ENCODE assay signal across 30 mouse cellular contexts in genomic region chr5:33548800-33549199, GRCm38 (mm10).
DNase-seq lines count a peak whose midpoint lies in the region; ATAC-seq and TF ChIP-seq lines count a peak whose summit lies in the region.
"Had no signal": no experiment of that assay in that cellular context is flagged by ENCODE, and none has a peak within 500 bp of the region (broad histone marks: within the 10 kb centered on the region; RNA-seq: fewer than 3 reads in every experiment).

No protein-coding gene starts in this region.

- peak; percentile 50 for TF ChIP-seq CTCF in kidney, postnatal 0 days (IDR thresholded peaks at IDR 0.05; ENCODE audit: low read depth)
- peak; percentile 17; the same call in 1 of the 2 replicates for TF ChIP-seq CTCF in lung, adult 2 months (IDR thresholded peaks at IDR 0.05; ENCODE audit: insufficient read depth, low read length)
- TF ChIP-seq CTCF in E14TG2a.4 (conservative IDR thresholded peaks at IDR 0.05; ENCODE audit: low read length) = peak; percentile 28

- H3K27ac ChIP-seq in kidney, postnatal 0 days = no peak overlapping the region
- no peak overlapping the region for H3K27ac ChIP-seq in hindbrain, embryonic 13.5 days
- no peak overlapping the region for H3K27ac ChIP-seq in midbrain, embryonic 10.5 days (replicated peaks)
- H3K27ac ChIP-seq: embryonic facial prominence, embryonic 12.5 days; forebrain, embryonic 10.5 days; forebrain, embryonic 15.5 days; hindbrain, embryonic 12.5 days; left cerebral cortex, adult 2 months; limb, embryonic 13.5 days had no signal

- no peaks in the 10 kb centered on the region for H3K4me1 ChIP-seq in kidney, postnatal 0 days (replicated peaks; ENCODE audit: insufficient read depth, low read length)
- H3K4me1 ChIP-seq in lung, adult 2 months (ENCODE audit: control insufficient read depth, insufficient read depth, low read length) = no peaks in the 10 kb centered on the region
- H3K4me1 ChIP-seq in E14TG2a.4 (replicated peaks; ENCODE audit: low read depth, low read length) = peaks cover 2% of the 10 kb centered on the region; the same call in 1 of the 2 replicates
- H3K4me1 ChIP-seq in hindbrain, embryonic 13.5 days (replicated peaks) = peaks cover 8% of the 10 kb centered on the region; the same call in 1 of the 2 replicates
- no peaks in the 10 kb centered on the region for H3K4me1 ChIP-seq in midbrain, embryonic 10.5 days
- H3K4me1 ChIP-seq: embryonic facial prominence, embryonic 12.5 days; forebrain, embryonic 10.5 days; forebrain, embryonic 15.5 days; hindbrain, embryonic 12.5 days; limb, embryonic 13.5 days had no signal

- no peak for TF ChIP-seq POLR2A in lung, adult 2 months (IDR thresholded peaks at IDR 0.05; ENCODE audit: borderline replicate concordance, extremely low read depth, low read depth, low read length)

- no peaks in the 10 kb centered on the region for H3K27me3 ChIP-seq in kidney, postnatal 0 days (ENCODE audit: insufficient read depth, low read length)
- H3K27me3 ChIP-seq in E14TG2a.4 (ENCODE audit: insufficient read depth, low read length) = peaks cover 97% of the 10 kb centered on the region
- H3K27me3 ChIP-seq in hindbrain, embryonic 13.5 days = peaks cover 74% of the 10 kb centered on the region
- H3K27me3 ChIP-seq in midbrain, embryonic 10.5 days (ENCODE audit: low read depth, poor library complexity, severe bottlenecking) = peaks cover 20% of the 10 kb centered on the region
- H3K27me3 ChIP-seq: embryonic facial prominence, embryonic 12.5 days had no signal

- H3K9me3 ChIP-seq in kidney, postnatal 0 days (replicated peaks; ENCODE audit: low read length) = no peaks in the 10 kb centered on the region
- peaks cover 24% of the 10 kb centered on the region for H3K9me3 ChIP-seq in E14TG2a.4 (ENCODE audit: low read length)
- H3K9me3 ChIP-seq in hindbrain, embryonic 13.5 days = no peaks in the 10 kb centered on the region
- no peaks in the 10 kb centered on the region for H3K9me3 ChIP-seq in midbrain, embryonic 10.5 days (replicated peaks)
- H3K9me3 ChIP-seq: embryonic facial prominence, embryonic 12.5 days; forebrain, embryonic 10.5 days; forebrain, embryonic 15.5 days; hindbrain, embryonic 12.5 days; limb, embryonic 13.5 days had no signal

- no peak for ATAC-seq in kidney, postnatal 0 days (replicated peaks; ENCODE audit: low FRiP score, low read depth)
- no peak for ATAC-seq in hindbrain, embryonic 13.5 days (ENCODE audit: low FRiP score)
- ATAC-seq: forebrain, embryonic 15.5 days had no signal

- no peak overlapping the region for H3K4me2 ChIP-seq in kidney, postnatal 0 days (ENCODE audit: low read length)
- no peak overlapping the region for H3K4me2 ChIP-seq in hindbrain, embryonic 13.5 days
- H3K4me2 ChIP-seq: embryonic facial prominence, embryonic 12.5 days; forebrain, embryonic 15.5 days; heart, embryonic 11.5 days; hindbrain, embryonic 12.5 days; limb, embryonic 13.5 days had no signal

- WGBS in kidney, postnatal 0 days = 73% methylated on average over 2 of the region's 2 CpGs
- WGBS in lung, adult 2 months = 66% methylated on average over 2 of the region's 2 CpGs
- WGBS in hindbrain, embryonic 13.5 days = 77% methylated on average over 2 of the region's 2 CpGs
- 83% methylated on average over 2 of the region's 2 CpGs for WGBS in midbrain, embryonic 10.5 days

- no peak overlapping the region for H3K9ac ChIP-seq in kidney, postnatal 0 days (ENCODE audit: low read depth, low read length)
- H3K9ac ChIP-seq in hindbrain, embryonic 13.5 days = no peak overlapping the region
- H3K9ac ChIP-seq: embryonic facial prominence, embryonic 12.5 days; forebrain, embryonic 15.5 days; hindbrain, embryonic 12.5 days; limb, embryonic 13.5 days had no signal

- no peaks in the 10 kb centered on the region for H3K36me3 ChIP-seq in kidney, postnatal 0 days (ENCODE audit: insufficient read depth, low read length)
- no peaks in the 10 kb centered on the region for H3K36me3 ChIP-seq in E14TG2a.4 (ENCODE audit: insufficient read depth, low read length)
- H3K36me3 ChIP-seq in hindbrain, embryonic 13.5 days = no peaks in the 10 kb centered on the region
- H3K36me3 ChIP-seq in midbrain, embryonic 10.5 days = no peaks in the 10 kb centered on the region
- H3K36me3 ChIP-seq: embryonic facial prominence, embryonic 12.5 days; forebrain, embryonic 10.5 days; forebrain, embryonic 15.5 days; hindbrain, embryonic 12.5 days; limb, embryonic 13.5 days had no signal

- H3K4me3 ChIP-seq in kidney, postnatal 0 days (replicated peaks; ENCODE audit: low read depth, low read length) = no peak overlapping the region
- no peak overlapping the region for H3K4me3 ChIP-seq in lung, adult 2 months (replicated peaks; ENCODE audit: extremely low read depth, low read depth, low read length)
- H3K4me3 ChIP-seq in E14TG2a.4 (replicated peaks; ENCODE audit: low read length) = no peak overlapping the region
- no peak overlapping the region for H3K4me3 ChIP-seq in hindbrain, embryonic 13.5 days
- H3K4me3 ChIP-seq in midbrain, embryonic 10.5 days = no peak overlapping the region
- H3K4me3 ChIP-seq: embryonic facial prominence, embryonic 12.5 days; forebrain, embryonic 10.5 days; forebrain, embryonic 15.5 days; hindbrain, embryonic 12.5 days; left cerebral cortex, adult 2 months; limb, embryonic 13.5 days; megakaryocyte, embryonic 14.5 days had no signal

- no peak for DNase-seq in kidney, postnatal 0 days (ENCODE audit: low spot score)
- DNase-seq in kidney, adult 11 months = no peak
- DNase-seq in lung, adult 2 months = no peak
- no peak for DNase-seq in lung, postnatal 4 days
- DNase-seq in A20 (ENCODE audit: low read depth, low spot score) = peak; percentile 14
- no peak for DNase-seq in midbrain, embryonic 10.5 days (ENCODE audit: low spot score)
- DNase-seq: adrenal gland, postnatal 25 days; B cell, adult 2 months; cerebellum, adult 11-12 months; cerebellum, adult 9-11 months; embryo, embryonic 11 days; gastrocnemius, postnatal 25 days; heart, adult 11 months; heart, postnatal 36 days; kidney, adult 8-10 months; kidney, postnatal 14 days; midbrain, embryonic 14.5 days; retina, postnatal 1 day; right cerebral cortex, postnatal 14 days; thymus, postnatal 36 days had no signal
